In genomic region chr14:55826551-55827340, GRCm38 (mm10) we compare ENCODE assay signal across 7 mouse cellular contexts. TPM values are rescaled to one million over a fixed set of nuclear protein-coding genes. Genes with fewer than 3 reads are reported as not detected.
DNase-seq lines count a peak whose midpoint lies in the region; ATAC-seq lines count a peak whose summit lies in the region.

No protein-coding gene starts in this region.

- peak overlapping the region; percentile 69 for H3K4me3 ChIP-seq in lung, embryonic 16.5 days (ENCODE audit: low read length)
- peak overlapping the region; percentile 72 for H3K4me3 ChIP-seq in forebrain, embryonic 10.5 days

- DNase-seq in lung, postnatal 14 days, result no peak
- peak; percentile 45 for DNase-seq in forebrain, embryonic 10.5 days (ENCODE audit: extremely low spot score, low spot score)
- peak; percentile 35 for DNase-seq in heart, postnatal 4 days
- DNase-seq in lung, postnatal 10 days, result peak; percentile 12
- DNase-seq in cerebellum, adult 11-12 months, result no peak

- H3K9ac ChIP-seq in lung, embryonic 16.5 days (ENCODE audit: low read length), result peak overlapping the region; percentile 87

- peaks cover 13% of the 10 kb centered on the region; the same call in 1 of the 2 replicates for H3K36me3 ChIP-seq in lung, embryonic 16.5 days (ENCODE audit: control insufficient read depth, insufficient read depth, low read length)
- H3K36me3 ChIP-seq in forebrain, embryonic 10.5 days (replicated peaks), result peaks cover 52% of the 10 kb centered on the region

- H3K27me3 ChIP-seq in lung, embryonic 16.5 days (ENCODE audit: control insufficient read depth, insufficient read depth, low read depth, low read length), result no peaks in the 10 kb centered on the region
- peaks cover 37% of the 10 kb centered on the region for H3K27me3 ChIP-seq in forebrain, embryonic 10.5 days (ENCODE audit: poor library complexity, severe bottlenecking)

- peak overlapping the region; percentile 60 for H3K4me2 ChIP-seq in lung, embryonic 16.5 days (ENCODE audit: low read depth, low read length)

- 18% methylated on average over 39 of the region's 41 CpGs for WGBS in lung, embryonic 16.5 days
- 8% methylated on average over 41 of the region's 41 CpGs for WGBS in forebrain, embryonic 10.5 days

- peaks cover 32% of the 10 kb centered on the region for H3K4me1 ChIP-seq in lung, embryonic 16.5 days (replicated peaks; ENCODE audit: control insufficient read depth, insufficient read depth, low read length)
- peaks cover 74% of the 10 kb centered on the region for H3K4me1 ChIP-seq in forebrain, embryonic 10.5 days

- no peaks in the 10 kb centered on the region for H3K9me3 ChIP-seq in lung, embryonic 16.5 days (ENCODE audit: control insufficient read depth, low read length)
- H3K9me3 ChIP-seq in forebrain, embryonic 10.5 days, result no peaks in the 10 kb centered on the region

- H3K27ac ChIP-seq in lung, embryonic 16.5 days (ENCODE audit: low read length), result 0 out of 2 replicates have a peak overlapping the region, but pooled peaks have one; percentile 19
- H3K27ac ChIP-seq in forebrain, embryonic 10.5 days, result peak overlapping the region; percentile 98

- no peak for ATAC-seq in lung, embryonic 16.5 days (ENCODE audit: low read depth)
- ATAC-seq in monocyte, adult 5-6 weeks (replicated peaks; ENCODE audit: insufficient number of reproducible peaks, low FRiP score, low TSS enrichment, poor library complexity, severe bottlenecking), result no peak

RNA-seq across cellular contexts. Expression of gene Nfatc4, which starts 3.8 kb away (rescaled TPM):
- polyA plus RNA-seq in lung, embryonic 16.5 days (2015; fragmentation: Nextera tagmentation; extraction: Ambion mirVana), result 48.2 and 48.5 TPM in 2 replicates
- polyA plus RNA-seq in forebrain, embryonic 10.5 days (2016; fragmentation: Nextera tagmentation; extraction: Ambion mirVana), result 37.9 and 39.1 TPM in 2 replicates
- total RNA-seq in heart, postnatal 4 days (2021), result 10 to 100 TPM; 12.7 to 13.3 TPM
- total RNA-seq in monocyte, adult 5-6 weeks (2017), result not detected in 3 replicates

RNA-seq across cellular contexts. Expression of gene Nynrin, which starts 27.1 kb away (rescaled TPM):
- 16.9 and 18.8 TPM in 2 replicates for polyA plus RNA-seq in lung, embryonic 16.5 days (2015; fragmentation: Nextera tagmentation; extraction: Ambion mirVana)
- 24.5 and 25.8 TPM in 2 replicates for polyA plus RNA-seq in forebrain, embryonic 10.5 days (2016; fragmentation: Nextera tagmentation; extraction: Ambion mirVana)
- total RNA-seq in heart, postnatal 4 days (2021), result 10 to 100 TPM; 36.0 to 36.3 TPM
- total RNA-seq in monocyte, adult 5-6 weeks (2017), result 0.10 to 0.75 TPM (median 0.49 TPM) in 3 replicates

RNA-seq across cellular contexts. Expression of gene Ripk3, which starts 38.1 kb away (rescaled TPM):
- 38.9 and 40.8 TPM in 2 replicates for polyA plus RNA-seq in lung, embryonic 16.5 days (2015; fragmentation: Nextera tagmentation; extraction: Ambion mirVana)
- polyA plus RNA-seq in forebrain, embryonic 10.5 days (2016; fragmentation: Nextera tagmentation; extraction: Ambion mirVana), result 8.0 and 10.2 TPM in 2 replicates
- 10 to 100 TPM; 10.6 to 14.0 TPM for total RNA-seq in heart, postnatal 4 days (2021)
- 18.7 to 37.5 TPM (median 30.9 TPM) in 3 replicates for total RNA-seq in monocyte, adult 5-6 weeks (2017)

RNA-seq across cellular contexts. Expression of gene Adcy4, which starts 42.9 kb away (rescaled TPM):
- polyA plus RNA-seq in lung, embryonic 16.5 days (2015; fragmentation: Nextera tagmentation; extraction: Ambion mirVana), result 20.0 and 20.8 TPM in 2 replicates
- 4.6 and 5.4 TPM in 2 replicates for polyA plus RNA-seq in forebrain, embryonic 10.5 days (2016; fragmentation: Nextera tagmentation; extraction: Ambion mirVana)
- total RNA-seq in heart, postnatal 4 days (2021), result 10 to 100 TPM; 18.9 to 22.3 TPM
- total RNA-seq in monocyte, adult 5-6 weeks (2017), result 2.2 to 4.2 TPM (median 2.5 TPM) in 3 replicates

RNA-seq across cellular contexts. Expression of gene Cbln3, which starts 57.4 kb away (rescaled TPM):
- polyA plus RNA-seq in lung, embryonic 16.5 days (2015; fragmentation: Nextera tagmentation; extraction: Ambion mirVana), result 1.1 and 1.2 TPM in 2 replicates
- polyA plus RNA-seq in forebrain, embryonic 10.5 days (2016; fragmentation: Nextera tagmentation; extraction: Ambion mirVana), result 0.10 and 0.12 TPM in 2 replicates
- under 1 TPM; 0.62 to 0.65 TPM for total RNA-seq in heart, postnatal 4 days (2021)
- 0.38 TPM in 1 of 3 replicates, not detected in the others for total RNA-seq in monocyte, adult 5-6 weeks (2017)

Comparison
In these comparisons a context has a peak if more than half of its experiments do, and no peak if none do; other contexts are left out.
1. DNase-seq: peak in forebrain, embryonic 10.5 days (single experiment), heart, postnatal 4 days (single experiment) and lung, postnatal 10 days (single experiment); none in lung, postnatal 14 days (single experiment) and cerebellum, adult 11-12 months (single experiment).
2. RNA of gene Nfatc4, which starts 3.8 kb away (total RNA-seq): 12.7 to 13.3 TPM in heart, postnatal 4 days; not detected in monocyte, adult 5-6 weeks; every median in the first group is over 10 times any median in the second.
3. RNA of gene Nynrin, which starts 27.1 kb away (total RNA-seq): 36.0 to 36.3 TPM in heart, postnatal 4 days; 0.10 to 0.75 TPM in monocyte, adult 5-6 weeks; every median in the first group is over 10 times any median in the second.